Mouse (Mus musculus) megakaryocyte-erythroid progenitor cell, adult 5-6 weeks (primary cell): Measurements from ENCODE around the gene Vmn2r4. TPM values are rescaled to one million over a fixed set of nuclear protein-coding genes. Genes with fewer than 3 reads are reported as not detected.
"Not testable (repeated sequence)": the region's sequence is repeated elsewhere in the genome, so short reads cannot be mapped to it uniquely, and the experiment has no call there.

Source experiments
- ATAC-seq: replicated peaks from 2 replicates; pipeline ENCODE4 v1.8.0; 2016; ENCODE audit warnings: mild to moderate bottlenecking, inconsistent platforms; ENCODE audit not compliant: severe bottlenecking, poor library complexity, low FRiP score, low TSS enrichment
- total RNA-seq, 2 experiments: library from RNA; stranded (forward) in 1 of 2; stranded (reverse) in 1 of 2; fragments of 200-1000, 215-1000 nt in 1 of 2; fragments of >200 nt in 1 of 2; fragmentation: Nextera tagmentation in 1 of 2; gene quantifications; 2 replicates each; pipeline ENCODE4 v1.2.3; 2014 to 2017

Vmn2r4 gene
- total RNA-seq (2014; fragmentation: Nextera tagmentation) = not detected in 2 replicates
- total RNA-seq (2017) = not detected in 2 replicates

DNA sequence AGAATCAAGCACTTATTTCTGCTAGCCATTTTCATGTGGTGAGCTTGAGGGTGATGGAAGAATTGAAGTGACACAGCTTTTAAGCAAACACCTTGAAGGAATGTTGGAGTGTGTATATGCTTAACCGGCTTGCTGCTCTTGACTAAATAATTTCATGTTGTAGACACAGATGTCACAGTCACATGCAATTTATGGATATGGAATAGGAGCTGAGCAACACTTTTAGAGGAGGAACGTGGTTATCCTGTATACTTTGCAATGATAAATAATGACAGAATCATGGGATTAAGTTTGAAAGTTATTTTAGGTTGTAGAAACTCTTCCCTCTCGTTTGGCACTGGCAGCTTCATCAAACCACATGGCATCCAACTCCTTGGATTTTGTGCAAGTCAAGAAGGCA, at the start of gene Vmn2r4:
TSS of gene Vmn2r4 (minus strand) at position 101 of the 400 bp plus-strand sequence.
- ATAC-seq = not testable (repeated sequence)

DNA sequence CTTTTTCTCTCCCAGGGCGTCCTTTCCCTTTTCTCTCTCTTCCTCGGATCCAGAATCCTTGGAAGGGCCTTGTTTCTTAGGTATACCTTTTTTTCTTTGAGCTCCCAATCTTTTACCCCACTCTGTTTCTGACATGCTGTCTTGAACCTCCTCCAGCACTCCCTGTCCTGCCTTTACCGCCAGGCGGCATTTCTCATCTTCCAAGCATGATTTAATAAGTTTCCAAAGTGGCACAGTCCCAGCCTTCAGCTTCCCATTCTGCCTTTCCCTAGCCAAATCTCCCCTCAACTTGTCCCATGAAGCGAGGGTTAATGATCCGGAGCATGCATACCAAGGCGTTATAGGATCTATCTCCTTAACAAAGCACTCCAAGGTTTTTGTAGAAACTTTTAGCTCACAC, 19.1 kb upstream of the Vmn2r4 start:
- ATAC-seq = not testable (repeated sequence)

DNA sequence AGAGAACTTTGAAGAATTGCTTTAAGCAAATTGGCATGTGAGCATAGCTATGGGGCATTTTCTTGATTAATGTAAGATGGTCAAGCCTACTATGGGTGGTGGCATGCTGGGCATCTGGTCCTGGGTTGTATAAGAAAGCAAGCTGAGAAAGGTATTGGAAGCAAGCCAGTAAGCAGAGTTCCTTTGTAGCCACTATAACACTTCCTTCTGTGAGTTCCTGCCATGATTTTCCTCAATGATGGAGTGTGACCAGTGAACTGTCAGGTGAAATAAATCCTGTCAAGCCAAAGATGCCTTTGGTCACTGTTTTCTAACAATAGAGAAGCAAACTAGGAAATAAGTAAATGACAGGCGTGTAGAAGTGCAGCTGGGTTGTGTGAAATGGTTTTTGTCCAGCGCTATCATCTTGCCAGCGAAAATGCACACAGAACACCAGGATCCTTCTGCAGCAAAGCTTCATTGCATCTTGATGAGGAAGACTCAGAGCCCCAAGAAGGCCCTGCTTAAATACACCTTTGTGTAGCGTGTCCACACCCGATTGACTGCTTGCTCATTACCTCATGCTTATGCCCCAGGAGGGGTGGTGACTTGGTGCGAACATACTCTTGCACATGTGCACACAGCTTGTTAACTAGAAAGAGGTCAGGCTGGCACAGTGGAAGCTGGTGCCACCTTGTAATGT, 13.1 kb upstream of the Vmn2r4 start:
- not testable (repeated sequence) for ATAC-seq

DNA sequence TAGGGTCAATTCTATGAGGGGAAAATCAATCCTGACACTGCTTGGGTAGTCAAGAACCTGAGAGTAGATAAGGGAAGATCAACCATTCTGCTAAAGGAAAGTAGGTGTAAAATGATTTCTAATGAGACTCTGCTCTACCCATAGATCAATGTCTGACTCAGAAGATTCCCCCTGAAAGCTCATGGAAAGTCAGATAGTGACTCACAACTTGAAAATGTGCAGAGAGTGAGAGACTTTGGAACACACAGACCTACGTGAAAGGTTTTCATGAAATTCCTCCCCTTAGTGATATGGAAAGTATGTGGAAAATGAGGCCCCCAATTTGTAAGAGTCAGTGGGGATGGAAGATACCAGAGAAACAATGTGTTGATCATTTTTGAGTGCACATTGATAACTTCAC, 7.0 kb upstream of the Vmn2r4 start:
- ATAC-seq = not testable (repeated sequence)

DNA sequence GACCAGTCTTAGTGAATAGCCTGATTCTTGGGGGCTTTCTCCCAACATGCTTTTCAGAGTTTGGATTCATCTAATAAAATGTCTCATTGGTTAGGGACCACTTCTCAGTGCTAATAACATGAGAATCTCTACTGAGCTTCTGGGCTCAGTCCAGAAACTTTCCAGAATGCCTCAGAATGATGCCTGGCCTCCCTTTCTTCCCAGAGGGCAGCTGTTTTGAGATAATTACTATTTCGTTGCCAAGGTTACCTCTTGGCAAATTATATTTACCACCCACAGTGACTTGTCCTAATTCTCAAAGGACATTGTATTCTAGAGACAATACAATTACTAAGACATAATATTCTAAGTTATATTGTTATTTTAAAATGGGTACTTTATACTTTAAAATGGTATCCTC, 2.3 kb upstream of the Vmn2r4 start:
- ATAC-seq = not testable (repeated sequence)

DNA sequence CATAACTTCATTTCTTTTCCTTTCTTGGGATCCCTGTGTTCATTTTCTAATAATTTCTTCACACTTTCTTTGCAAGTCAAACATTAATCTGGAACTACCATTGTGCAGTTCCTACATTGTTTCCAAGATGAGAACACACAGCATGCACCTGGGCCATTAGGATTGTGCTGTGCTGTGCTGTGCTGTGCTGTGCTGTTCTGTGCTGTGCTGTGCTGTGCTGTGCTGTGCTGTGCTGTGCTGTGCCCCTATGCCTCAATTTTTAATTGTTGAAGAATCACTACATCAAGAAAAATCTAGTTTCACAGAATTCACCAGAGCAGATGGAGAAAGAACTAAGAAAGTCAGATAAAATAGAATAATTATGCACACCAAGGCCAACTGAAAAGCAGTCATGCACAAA, 915 bp downstream of the Vmn2r4 start:
- 0 out of 2 replicates have a peak, but pooled peaks have one; percentile 73 for ATAC-seq

DNA sequence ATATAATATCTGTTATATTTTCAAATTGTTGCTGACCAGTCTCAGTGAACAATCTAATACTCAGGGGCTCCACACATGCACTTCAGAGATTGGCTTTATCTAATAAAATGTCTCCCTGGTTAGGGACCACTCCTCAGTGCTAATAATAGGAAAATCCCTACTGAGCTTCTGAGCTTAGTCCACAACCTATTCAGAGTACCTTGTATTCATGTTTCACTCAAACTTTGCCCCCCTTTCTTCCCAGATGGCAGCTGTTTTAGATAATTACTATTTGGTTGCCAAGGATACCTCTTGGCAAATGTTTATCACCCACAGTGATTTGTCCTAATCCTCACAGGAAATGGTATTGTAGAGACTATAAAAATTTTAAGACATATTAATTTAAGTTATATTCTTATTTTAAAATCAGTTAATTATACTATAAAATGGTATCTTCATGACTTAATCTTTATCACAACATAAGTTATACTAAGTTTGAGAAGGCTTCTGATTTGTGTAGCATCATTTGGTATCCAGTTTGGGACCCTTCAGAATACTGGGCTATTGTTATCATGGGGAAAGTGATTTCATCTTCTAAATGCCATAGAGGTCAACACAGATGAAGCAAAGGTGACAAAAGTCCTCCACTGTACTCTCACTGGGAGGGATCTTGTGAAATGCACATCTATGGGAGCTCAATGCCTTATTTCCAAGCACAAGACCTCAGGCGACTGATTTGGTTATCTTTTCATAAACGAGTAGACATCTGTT, 55.7 kb downstream of the Vmn2r4 start:
- no peak for ATAC-seq

Other genes starting within 250 kb of the Vmn2r4 start
- not detected in 2 replicates for gene Vmn2r3, start 125.7 kb downstream of the Vmn2r4 start, total RNA-seq (2014; fragmentation: Nextera tagmentation)
- not detected in 2 replicates for gene Vmn2r3, start 125.7 kb downstream of the Vmn2r4 start, total RNA-seq (2017)
- gene Vmn2r5, start 94.5 kb upstream of the Vmn2r4 start, total RNA-seq (2014; fragmentation: Nextera tagmentation) = not detected in 2 replicates
- not detected in 2 replicates for gene Vmn2r5, start 94.5 kb upstream of the Vmn2r4 start, total RNA-seq (2017)
- not detected in 2 replicates for gene Vmn2r6, start 150.5 kb upstream of the Vmn2r4 start, total RNA-seq (2014; fragmentation: Nextera tagmentation)
- gene Vmn2r6, start 150.5 kb upstream of the Vmn2r4 start, total RNA-seq (2017) = not detected in 2 replicates